Mouse (Mus musculus) CH12.LX (cell line): ENCODE measurements around the gene Evi5. TPM values are rescaled to one million over a fixed set of nuclear protein-coding genes. Genes with fewer than 3 reads are reported as not detected.

ENCODE experiments used
- DNase-seq: peaks from one replicate; pipeline ENCODE4 v3.0.0-alpha.2; 2013; ENCODE audit errors: extremely low read depth
- H3K27ac ChIP-seq: 2 replicates; pipeline ENCODE4 v1.5.1; 2012; ENCODE audit warnings: low read depth, mild to moderate bottlenecking, control low read depth, moderate library complexity; ENCODE audit not compliant: insufficient read depth
- H3K27me3 ChIP-seq: replicated peaks from 2 replicates; pipeline ENCODE3; 2012; ENCODE audit warnings: inconsistent platforms
- H3K36me3 ChIP-seq, 2 experiments: replicated peaks in 1 of 2; 2 replicates each; pipeline versions ENCODE3 to v1.6.1; 2012; ENCODE audit warnings: inconsistent platforms in 1 of 2, low read length in 1 of 2, mild to moderate bottlenecking in 1 of 2, mixed read lengths in 1 of 2, moderate library complexity in 1 of 2; ENCODE audit not compliant: control insufficient read depth in 1 of 2, insufficient read depth in 1 of 2
- H3K4me1 ChIP-seq, 2 experiments: 2 replicates each; pipeline ENCODE4 v1.6.1; 2012; ENCODE audit warnings: inconsistent platforms in 1 of 2, moderate library complexity in 1 of 2; ENCODE audit not compliant: insufficient read depth in 2 of 2, control insufficient read depth in 1 of 2
- H3K4me2 ChIP-seq: 2 replicates; pipeline ENCODE4 v1.6.1; 2012; ENCODE audit warnings: low read depth, mild to moderate bottlenecking, control low read depth; ENCODE audit not compliant: poor library complexity, insufficient read depth, severe bottlenecking
- H3K4me3 ChIP-seq, 3 experiments: fragments of 150-350 bp in 1 of 3; sonication (generic) in 1 of 3; replicated peaks in 1 of 3; 2 replicates each; pipeline versions ENCODE3 to v1.5.1; 2011 to 2012; ENCODE audit warnings: low read depth in 2 of 3, low read length in 2 of 3, mild to moderate bottlenecking in 2 of 3, moderate library complexity in 2 of 3, control low read depth in 1 of 3, improper control_type of control experiment in 1 of 3, inconsistent platforms in 1 of 3, mixed read lengths in 1 of 3; ENCODE audit not compliant: poor library complexity in 1 of 3
- H3K79me2 ChIP-seq: replicated peaks from 2 replicates; pipeline ENCODE4 v1.6.1; 2012; ENCODE audit warnings: mild to moderate bottlenecking, moderate library complexity; ENCODE audit not compliant: control insufficient read depth, poor library complexity, insufficient read depth, severe bottlenecking; ENCODE audit errors: extremely low read depth
- H3K9ac ChIP-seq: 2 replicates; pipeline ENCODE4 v1.6.1; 2012; ENCODE audit warnings: low read depth, mild to moderate bottlenecking, control low read depth, moderate library complexity; ENCODE audit not compliant: insufficient read depth
- H3K9me3 ChIP-seq: replicated peaks from 2 replicates; pipeline ENCODE3; 2012; ENCODE audit warnings: low read length, inconsistent platforms, mixed read lengths
- CTCF ChIP-seq, 2 experiments: IDR thresholded peaks in 1 of 2; conservative IDR thresholded peaks in 1 of 2; 2 replicates each; pipeline ENCODE4 v1.5.1; 2011 to 2012; ENCODE audit warnings: low read depth in 2 of 2, low read length in 2 of 2, improper control_type of control experiment in 1 of 2, inconsistent platforms in 1 of 2, mild to moderate bottlenecking in 1 of 2, moderate library complexity in 1 of 2
- E2F4 ChIP-seq: IDR thresholded peaks from 2 replicates; pipeline ENCODE4 v1.6.1; 2011; ENCODE audit warnings: low read depth, low read length, improper control_type of control experiment; ENCODE audit not compliant: insufficient replicate concordance
- IRF4 ChIP-seq: IDR thresholded peaks from 2 replicates; pipeline ENCODE4 v1.6.1; 2014; ENCODE audit warnings: low read depth, mild to moderate bottlenecking, inconsistent platforms, low read length, improper control_type of control experiment
- KAT2A ChIP-seq: IDR thresholded peaks from 2 replicates; pipeline ENCODE4 v1.6.1; 2012; ENCODE audit warnings: low read length, improper control_type of control experiment, inconsistent platforms; ENCODE audit not compliant: insufficient replicate concordance
- MAFK ChIP-seq: IDR thresholded peaks from 2 replicates; pipeline ENCODE4 v1.6.1; 2011; ENCODE audit warnings: low read length, improper control_type of control experiment; ENCODE audit not compliant: insufficient replicate concordance
- MAX ChIP-seq: IDR thresholded peaks from 2 replicates; pipeline ENCODE4 v1.6.1; 2011; ENCODE audit warnings: low read length, improper control_type of control experiment
- MYC ChIP-seq: IDR thresholded peaks from 2 replicates; pipeline ENCODE4 v1.6.1; 2011; ENCODE audit warnings: low read depth, mild to moderate bottlenecking, improper control_type of control experiment, low read length
- PAX5 ChIP-seq: IDR thresholded peaks from 2 replicates; pipeline ENCODE4 v1.6.1; 2012; ENCODE audit warnings: low read length, inconsistent platforms, mixed read lengths
- POLR2A ChIP-seq: IDR thresholded peaks from 2 replicates; pipeline ENCODE4 v1.6.1; 2011; ENCODE audit warnings: low read depth, mild to moderate bottlenecking, improper control_type of control experiment, low read length
- RCOR1 ChIP-seq: conservative IDR thresholded peaks from 2 replicates; pipeline ENCODE4 v1.6.1; 2012; ENCODE audit warnings: low read depth, mild to moderate bottlenecking, inconsistent platforms, low read length, improper control_type of control experiment
- SIN3A ChIP-seq: IDR thresholded peaks from 2 replicates; pipeline ENCODE4 v1.6.1; 2012; ENCODE audit warnings: low read length, improper control_type of control experiment, inconsistent platforms
- SMC3 ChIP-seq: IDR thresholded peaks from 2 replicates; pipeline ENCODE4 v1.6.1; 2011; ENCODE audit warnings: low read depth, low read length, improper control_type of control experiment
- TBP ChIP-seq: conservative IDR thresholded peaks from 2 replicates; pipeline ENCODE4 v1.6.1; 2011; ENCODE audit warnings: low read depth, low read length, improper control_type of control experiment
- TCF12 ChIP-seq: IDR thresholded peaks from 2 replicates; pipeline ENCODE4 v1.6.1; 2014; ENCODE audit warnings: low read depth, mild to moderate bottlenecking, inconsistent platforms, low read length, improper control_type of control experiment
- UBTF ChIP-seq: IDR thresholded peaks from 2 replicates; pipeline ENCODE4 v1.6.1; 2012; ENCODE audit warnings: low read depth, mild to moderate bottlenecking, inconsistent platforms, low read length, improper control_type of control experiment, moderate library complexity
- ZC3H11A ChIP-seq: IDR thresholded peaks from 2 replicates; pipeline ENCODE4 v1.6.1; 2012; ENCODE audit warnings: low read depth, mild to moderate bottlenecking, inconsistent platforms, low read length, improper control_type of control experiment
- ZKSCAN1 ChIP-seq: IDR thresholded peaks from 2 replicates; pipeline ENCODE4 v1.6.1; 2012; ENCODE audit warnings: low read depth, inconsistent platforms, low read length, improper control_type of control experiment, borderline replicate concordance
- ZMIZ1 ChIP-seq: IDR thresholded peaks from 2 replicates; pipeline ENCODE4 v1.6.1; 2012; ENCODE audit warnings: low read depth, mild to moderate bottlenecking, inconsistent platforms, low read length, improper control_type of control experiment
- ZNF384 ChIP-seq: IDR thresholded peaks from 2 replicates; pipeline ENCODE4 v1.6.1; 2012; ENCODE audit warnings: low read depth, low read length, improper control_type of control experiment, inconsistent platforms
- dilution Hi-C: fragments of 300-500 bp; cut with MboI; formaldehyde crosslinking; loops from 2 replicates; pipeline ENCODE4 v1.14.3; 2020; ENCODE audit warnings: low sequenced_read_pairs; ENCODE audit not compliant: extremely low pct_unique_long_range_greater_than_20kb, extremely low pct_ligation_motif_present
- in situ Hi-C: fragments of 300-500 bp; cut with MboI; formaldehyde crosslinking; loops from 3 replicates; pipeline ENCODE4 v1.14.3; 2019; ENCODE audit warnings: low sequenced_read_pairs, low pct_ligation_motif_present, low pct_unique_long_range_greater_than_20kb, mixed read lengths
- polyA plus RNA-seq: library from polyadenylated mRNA; unstranded; fragments of >175 nt; gene quantifications from 2 replicates; pipeline ENCODE4 v1.2.1, GENCODE M21; 2012; ENCODE audit warnings: low read depth; ENCODE audit not compliant: insufficient read length
- total RNA-seq, 2 experiments: library from RNA; depleted of rRNA; stranded (reverse); fragments of 300-350 nt in 1 of 2; fragments of >200 nt in 1 of 2; gene quantifications; 2 replicates each; pipeline ENCODE4 v1.2.3; 2012 to 2014

Gene Evi5
- total and polyA plus RNA-seq, 3 experiments: 3.2 to 6.3 (median 3.8) TPM

- Histone ChIP-seq H3K9ac (no peak overlapping the region), H3K27ac (no peak overlapping the region), H3K4me1 (no peaks in the 10 kb centered on the region), H3K9me3 (no peaks in the 10 kb centered on the region), H3K27me3 (no peaks in the 10 kb centered on the region), H3K79me2 (no peaks in the 10 kb centered on the region), H3K36me3 (peaks cover 4 to 22% of the 10 kb centered on the region in 2 experiments), H3K4me3 (no peak overlapping the region), H3K4me2 (no peak overlapping the region)
- dilution Hi-C loops (no loop called here), in situ Hi-C loops (no loop called here)
- no peak for DNase-seq
- TF ChIP-seq ZMIZ1 (no peak), MAFK (no peak), MYC (no peak), RCOR1 (no peak), PAX5 (no peak), E2F4 (no peak), ZKSCAN1 (no peak)
Observed at GRCm38 (mm10) chr5:107814651-107815050, 60.3 kb downstream of the Evi5 start.

- H3K36me3 ChIP-seq: peaks cover 0 to 4% of the 10 kb centered on the region in 2 experiments
- no peak overlapping the region for H3K4me2 ChIP-seq
- dilution Hi-C loops (no loop called here), in situ Hi-C loops (no loop called here)
- H3K9me3 ChIP-seq: no peaks in the 10 kb centered on the region
- TF ChIP-seq SMC3: no peak
- no peak for TF ChIP-seq TCF12
- TF ChIP-seq POLR2A: no peak
- TF ChIP-seq KAT2A: no peak
- TF ChIP-seq UBTF: no peak
- no peak for TF ChIP-seq ZC3H11A
- TF ChIP-seq ZNF384: no peak
- no peak for TF ChIP-seq SIN3A
- TF ChIP-seq IRF4: no peak
- H3K4me1 ChIP-seq: no peaks in the 10 kb centered on the region
- H3K27ac ChIP-seq: no peak overlapping the region
- no peak for DNase-seq
- H3K27me3 ChIP-seq: no peaks in the 10 kb centered on the region
- H3K79me2 ChIP-seq: no peaks in the 10 kb centered on the region
- no peak overlapping the region for H3K9ac ChIP-seq
- H3K4me3 ChIP-seq: no peak overlapping the region
Observed at GRCm38 (mm10) chr5:107807496-107807895, 67.4 kb downstream of the Evi5 start.

GRCm38 (mm10) chr5:107802621-107803020, 72.3 kb downstream of the Evi5 start:
- H3K9me3 ChIP-seq: no peaks in the 10 kb centered on the region
- TF ChIP-seq CTCF (conservative IDR thresholded peaks at IDR 0.05 in 1 of 2, IDR thresholded peaks at IDR 0.05 in 1 of 2; ENCODE audit: low read depth in 2 of 2, low read length in 2 of 2) (no peak), TCF12 (no peak), MAFK (no peak), PAX5 (no peak), E2F4 (no peak), TBP (no peak), MAX (no peak)
- TF ChIP-seq, all 38 proteins: peak for 0
- Histone ChIP-seq H3K4me2 (no peak overlapping the region), H3K36me3 (peaks cover 0 to 3% of the 10 kb centered on the region in 2 experiments), H3K4me1 (no peaks in the 10 kb centered on the region), H3K4me3 (no peak overlapping the region), H3K79me2 (no peaks in the 10 kb centered on the region), H3K9ac (no peak overlapping the region), H3K27ac (no peak overlapping the region), H3K27me3 (no peaks in the 10 kb centered on the region)
- in situ Hi-C loops (no loop called here), dilution Hi-C loops (no loop called here)
- no peak for DNase-seq
